14 mouse cellular contexts compared by ENCODE assay signal in the genomic region with DNA sequence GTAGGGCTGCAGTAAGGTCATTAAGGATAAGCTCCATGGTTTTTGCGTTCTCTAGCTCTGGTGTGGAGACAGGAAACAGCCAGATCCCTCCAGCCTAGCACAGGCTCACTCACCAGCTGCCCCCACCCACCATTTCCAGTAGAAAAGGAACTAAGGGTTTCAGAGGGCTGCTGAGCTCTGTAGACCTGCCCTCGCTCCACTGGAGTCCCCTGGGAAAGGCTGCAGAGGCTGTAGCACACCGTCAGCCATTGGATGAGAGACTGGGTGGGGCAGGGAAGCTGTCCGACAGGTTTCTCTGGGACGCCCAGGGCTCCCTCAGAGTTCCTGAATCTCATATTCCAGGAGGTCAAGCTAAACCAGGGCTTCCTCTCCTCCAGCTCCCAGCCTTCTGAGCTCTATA. TPM values are rescaled to one million over a fixed set of nuclear protein-coding genes. Genes with fewer than 3 reads are reported as not detected.
DNase-seq lines count a peak whose midpoint lies in the region; ATAC-seq and TF ChIP-seq lines count a peak whose summit lies in the region.
"Had no signal": no experiment of that assay in that cellular context is flagged by ENCODE, and none has a peak within 500 bp of the region (broad histone marks: within the 10 kb centered on the region; RNA-seq: fewer than 3 reads in every experiment).

No protein-coding gene starts in this region.

- peak; percentile 55 for TF ChIP-seq EP300 in stomach, postnatal 0 days (optimal IDR thresholded peaks at IDR 0.05)

- peaks cover 24% of the 10 kb centered on the region for H3K36me3 ChIP-seq in intestine, embryonic 16.5 days (ENCODE audit: control insufficient read depth, insufficient read depth, low read length)
- H3K36me3 ChIP-seq in limb, embryonic 15.5 days = peaks cover 33% of the 10 kb centered on the region
- peaks cover 27% of the 10 kb centered on the region for H3K36me3 ChIP-seq in stomach, postnatal 0 days (ENCODE audit: control insufficient read depth, insufficient read depth, low read length)
- peaks cover 31% of the 10 kb centered on the region for H3K36me3 ChIP-seq in hindbrain, embryonic 16.5 days (ENCODE audit: control insufficient read depth, insufficient read depth, low read length)
- H3K36me3 ChIP-seq: G1E had no signal

- peak overlapping the region; percentile 12; the same call in 1 of the 2 replicates for H3K4me3 ChIP-seq in intestine, embryonic 16.5 days (ENCODE audit: low read length)
- no peak overlapping the region for H3K4me3 ChIP-seq in limb, embryonic 15.5 days
- H3K4me3 ChIP-seq in stomach, postnatal 0 days (ENCODE audit: low read depth, low read length) = no peak overlapping the region
- H3K4me3 ChIP-seq in left cerebral cortex, adult 2 months = no peak overlapping the region
- H3K4me3 ChIP-seq in hindbrain, embryonic 16.5 days (ENCODE audit: low read length) = no peak overlapping the region

- ATAC-seq in intestine, embryonic 16.5 days = peak; percentile 89
- no peak for ATAC-seq in limb, embryonic 15.5 days (ENCODE audit: insufficient number of reproducible peaks, low FRiP score, low TSS enrichment, low read depth)
- ATAC-seq in stomach, postnatal 0 days (ENCODE audit: low FRiP score, low TSS enrichment) = peak; percentile 85
- ATAC-seq in hindbrain, embryonic 16.5 days = no peak
- ATAC-seq: inflammation-experienced regulatory T-cells, adult 6 months; midbrain, embryonic 16.5 days had no signal

- H3K9ac ChIP-seq in intestine, embryonic 16.5 days (ENCODE audit: low read depth, low read length) = peak overlapping the region; percentile 44; the same call in 1 of the 2 replicates
- H3K9ac ChIP-seq in limb, embryonic 15.5 days = no peak overlapping the region
- peak overlapping the region; percentile 32; the same call in 1 of the 2 replicates for H3K9ac ChIP-seq in stomach, postnatal 0 days (ENCODE audit: low read length)
- no peak overlapping the region for H3K9ac ChIP-seq in hindbrain, embryonic 16.5 days (ENCODE audit: low read depth, low read length)

- peak; percentile 32 to 35 for DNase-seq in spleen, postnatal 36 days (ENCODE audit: low spot score in 2 of 2)
- no peak for DNase-seq in spleen, adult 12 weeks (ENCODE audit: low spot score)
- peak; percentile 90 for DNase-seq in stomach, postnatal 0 days (ENCODE audit: low spot score)
- DNase-seq in adrenal gland, adult 8-10 months = no peak
- no peak for DNase-seq in left cerebral cortex, adult 2 months (ENCODE audit: extremely low spot score in 1 of 2, low spot score in 2 of 2)
- DNase-seq: thymus, postnatal 4 days had no signal

- 47% methylated on average over 5 of the region's 5 CpGs for WGBS in intestine, embryonic 16.5 days
- WGBS in limb, embryonic 15.5 days = 41% methylated on average over 5 of the region's 5 CpGs
- 43% methylated on average over 5 of the region's 5 CpGs for WGBS in stomach, postnatal 0 days
- 52% methylated on average over 5 of the region's 5 CpGs for WGBS in hindbrain, embryonic 16.5 days

- TF ChIP-seq CTCF in stomach, postnatal 0 days (IDR thresholded peaks at IDR 0.05; ENCODE audit: low read depth) = no peak
- TF ChIP-seq CTCF in left cerebral cortex, adult 2 months (IDR thresholded peaks at IDR 0.05) = no peak

- no peaks in the 10 kb centered on the region for H3K27me3 ChIP-seq in intestine, embryonic 16.5 days (replicated peaks; ENCODE audit: control insufficient read depth, insufficient read depth, low read length)
- no peaks in the 10 kb centered on the region for H3K27me3 ChIP-seq in limb, embryonic 15.5 days
- H3K27me3 ChIP-seq in stomach, postnatal 0 days (ENCODE audit: control insufficient read depth, insufficient read depth, low read length) = no peaks in the 10 kb centered on the region
- H3K27me3 ChIP-seq in hindbrain, embryonic 16.5 days (replicated peaks; ENCODE audit: control insufficient read depth, insufficient read depth, low read length) = no peaks in the 10 kb centered on the region

- H3K4me2 ChIP-seq in intestine, embryonic 16.5 days (ENCODE audit: low read depth, low read length) = peak overlapping the region; percentile 32
- H3K4me2 ChIP-seq in limb, embryonic 15.5 days = 0 out of 2 replicates have a peak overlapping the region, but pooled peaks have one; percentile 2
- no peak overlapping the region for H3K4me2 ChIP-seq in stomach, postnatal 0 days (replicated peaks; ENCODE audit: low read depth)
- H3K4me2 ChIP-seq in hindbrain, embryonic 16.5 days (ENCODE audit: low read length) = no peak overlapping the region

- intact Hi-C loops in left cerebral cortex, adult 2 months (cut with DNase I) = no loop called here

- H3K4me1 ChIP-seq in intestine, embryonic 16.5 days (ENCODE audit: control insufficient read depth, insufficient read depth, low read length) = peaks cover 54% of the 10 kb centered on the region
- peaks cover 50% of the 10 kb centered on the region for H3K4me1 ChIP-seq in limb, embryonic 15.5 days
- H3K4me1 ChIP-seq in stomach, postnatal 0 days (replicated peaks; ENCODE audit: control insufficient read depth, insufficient read depth) = peaks cover 39% of the 10 kb centered on the region
- peaks cover 16% of the 10 kb centered on the region for H3K4me1 ChIP-seq in hindbrain, embryonic 16.5 days (ENCODE audit: control insufficient read depth, insufficient read depth, low read depth, low read length)

- H3K27ac ChIP-seq in intestine, embryonic 16.5 days (ENCODE audit: low read length) = peak overlapping the region; percentile 85
- peak overlapping the region; percentile 77 for H3K27ac ChIP-seq in limb, embryonic 15.5 days
- peak overlapping the region; percentile 93 for H3K27ac ChIP-seq in stomach, postnatal 0 days (replicated peaks)
- H3K27ac ChIP-seq in left cerebral cortex, adult 2 months = no peak overlapping the region
- no peak overlapping the region for H3K27ac ChIP-seq in hindbrain, embryonic 16.5 days (ENCODE audit: low read depth, low read length)

- no peaks in the 10 kb centered on the region for H3K9me3 ChIP-seq in intestine, embryonic 16.5 days (ENCODE audit: control insufficient read depth, low read length)
- no peaks in the 10 kb centered on the region for H3K9me3 ChIP-seq in limb, embryonic 15.5 days
- no peaks in the 10 kb centered on the region for H3K9me3 ChIP-seq in stomach, postnatal 0 days (ENCODE audit: control insufficient read depth, low read length)
- H3K9me3 ChIP-seq in hindbrain, embryonic 16.5 days (ENCODE audit: control insufficient read depth, low read length) = no peaks in the 10 kb centered on the region
- H3K9me3 ChIP-seq: G1E had no signal

RNA-seq across cellular contexts. Expression of a gene that starts 11.0 kb away (rescaled TPM):
- polyA plus RNA-seq in intestine, embryonic 16.5 days (2015; fragmentation: Nextera tagmentation; extraction: Ambion mirVana) = 165 and 179 TPM in 2 replicates
- 305 and 309 TPM in 2 replicates for polyA plus RNA-seq in limb, embryonic 15.5 days (2015; fragmentation: Nextera tagmentation; extraction: Ambion mirVana)
- 234 and 259 TPM in 2 replicates for polyA plus RNA-seq in stomach, postnatal 0 days (2015; fragmentation: Nextera tagmentation; extraction: Ambion mirVana)
- total RNA-seq in adrenal gland, adult 8-10 months (2022) = 100 to 1,000 TPM in 1 of 4 experiments, 10 to 100 TPM in 3; 57.5 to 101 (median 82.0) TPM
- 10 to 100 TPM; 51.2 to 53.7 TPM for total RNA-seq in left cerebral cortex, adult 2 months (2021)
- polyA plus RNA-seq in hindbrain, embryonic 16.5 days (2015; fragmentation: Nextera tagmentation; extraction: Ambion mirVana) = 68.8 and 77.7 TPM in 2 replicates
- polyA plus RNA-seq: G1E had no signal

RNA-seq across cellular contexts. Expression of a gene that starts 28.1 kb away (rescaled TPM):
- 36.9 and 38.5 TPM in 2 replicates for polyA plus RNA-seq in intestine, embryonic 16.5 days (2015; fragmentation: Nextera tagmentation; extraction: Ambion mirVana)
- polyA plus RNA-seq in limb, embryonic 15.5 days (2015; fragmentation: Nextera tagmentation; extraction: Ambion mirVana) = 107 and 114 TPM in 2 replicates
- polyA plus RNA-seq in stomach, postnatal 0 days (2015; fragmentation: Nextera tagmentation; extraction: Ambion mirVana) = 40.6 and 43.2 TPM in 2 replicates
- total RNA-seq in adrenal gland, adult 8-10 months (2022) = 10 to 100 TPM; 28.4 to 63.1 (median 42.6) TPM
- 1 to 10 TPM; 7.6 to 9.4 TPM for total RNA-seq in left cerebral cortex, adult 2 months (2021)
- 21.5 and 25.5 TPM in 2 replicates for polyA plus RNA-seq in hindbrain, embryonic 16.5 days (2015; fragmentation: Nextera tagmentation; extraction: Ambion mirVana)
- total RNA-seq: G1E had no signal
- polyA plus RNA-seq: G1E had no signal

RNA-seq across cellular contexts. Expression of a gene that starts 28.9 kb away (rescaled TPM):
- polyA plus RNA-seq in intestine, embryonic 16.5 days (2015; fragmentation: Nextera tagmentation; extraction: Ambion mirVana) = 72.7 and 78.1 TPM in 2 replicates
- 210 and 239 TPM in 2 replicates for polyA plus RNA-seq in limb, embryonic 15.5 days (2015; fragmentation: Nextera tagmentation; extraction: Ambion mirVana)
- 59.5 and 62.1 TPM in 2 replicates for polyA plus RNA-seq in stomach, postnatal 0 days (2015; fragmentation: Nextera tagmentation; extraction: Ambion mirVana)
- total RNA-seq in adrenal gland, adult 8-10 months (2022) = 10 to 100 TPM; 15.4 to 57.8 (median 31.3) TPM
- 1 to 10 TPM; 3.6 to 4.8 TPM for total RNA-seq in left cerebral cortex, adult 2 months (2021)
- polyA plus RNA-seq in hindbrain, embryonic 16.5 days (2015; fragmentation: Nextera tagmentation; extraction: Ambion mirVana) = 29.2 and 33.1 TPM in 2 replicates
- polyA plus RNA-seq: G1E had no signal

RNA-seq across cellular contexts. Expression of a gene that starts 30.7 kb away (rescaled TPM):
- 12.6 and 13.5 TPM in 2 replicates for polyA plus RNA-seq in intestine, embryonic 16.5 days (2015; fragmentation: Nextera tagmentation; extraction: Ambion mirVana)
- polyA plus RNA-seq in limb, embryonic 15.5 days (2015; fragmentation: Nextera tagmentation; extraction: Ambion mirVana) = 1.9 and 2.8 TPM in 2 replicates
- 7.9 and 10.1 TPM in 2 replicates for polyA plus RNA-seq in stomach, postnatal 0 days (2015; fragmentation: Nextera tagmentation; extraction: Ambion mirVana)
- 100 to 1,000 TPM in 2 of 4 experiments, 10 to 100 TPM in 2; 50.2 to 117 (median 83.7) TPM for total RNA-seq in adrenal gland, adult 8-10 months (2022)
- 100 to 1,000 TPM; 150 to 194 TPM for total RNA-seq in left cerebral cortex, adult 2 months (2021)
- 316 and 333 TPM in 2 replicates for polyA plus RNA-seq in hindbrain, embryonic 16.5 days (2015; fragmentation: Nextera tagmentation; extraction: Ambion mirVana)
- polyA plus RNA-seq: G1E had no signal

RNA-seq across cellular contexts. Expression of a gene that starts 52.4 kb away (rescaled TPM):
- polyA plus RNA-seq in intestine, embryonic 16.5 days (2015; fragmentation: Nextera tagmentation; extraction: Ambion mirVana) = 0.77 and 0.80 TPM in 2 replicates
- polyA plus RNA-seq in limb, embryonic 15.5 days (2015; fragmentation: Nextera tagmentation; extraction: Ambion mirVana) = 3.1 and 4.0 TPM in 2 replicates
- polyA plus RNA-seq in stomach, postnatal 0 days (2015; fragmentation: Nextera tagmentation; extraction: Ambion mirVana) = 52.0 and 84.7 TPM in 2 replicates
- total RNA-seq in adrenal gland, adult 8-10 months (2022) = not detected
- not detected for total RNA-seq in left cerebral cortex, adult 2 months (2021)
- polyA plus RNA-seq in hindbrain, embryonic 16.5 days (2015; fragmentation: Nextera tagmentation; extraction: Ambion mirVana) = 0.52 TPM in 1 of 2 replicates, not detected in the other
- total RNA-seq: G1E; gastrocnemius, adult 18-20 months; liver, adult 2 months had no signal
- polyA plus RNA-seq: G1E; inflammation-experienced regulatory T-cells, adult 6 months; liver, adult 2 months had no signal

Comparison
In these comparisons a context has a peak if more than half of its experiments do, and no peak if none do; other contexts are left out.
1. DNase-seq: peak in spleen, postnatal 36 days (2 of 2) and stomach, postnatal 0 days (single experiment); none in spleen, adult 12 weeks (single experiment), adrenal gland, adult 8-10 months (single experiment) and left cerebral cortex, adult 2 months (0 of 2).
2. ATAC-seq: peak in intestine, embryonic 16.5 days (single experiment) and stomach, postnatal 0 days (single experiment); none in limb, embryonic 15.5 days (single experiment) and hindbrain, embryonic 16.5 days (single experiment).
3. H3K27ac ChIP-seq: peak in intestine, embryonic 16.5 days (single experiment), limb, embryonic 15.5 days (single experiment) and stomach, postnatal 0 days (single experiment); none in left cerebral cortex, adult 2 months (single experiment) and hindbrain, embryonic 16.5 days (single experiment).
4. H3K4me2 ChIP-seq: peak in intestine, embryonic 16.5 days (single experiment) and limb, embryonic 15.5 days (single experiment); none in stomach, postnatal 0 days (single experiment) and hindbrain, embryonic 16.5 days (single experiment).
5. H3K9ac ChIP-seq: peak in intestine, embryonic 16.5 days (single experiment) and stomach, postnatal 0 days (single experiment); none in limb, embryonic 15.5 days (single experiment) and hindbrain, embryonic 16.5 days (single experiment).